Mouse (Mus musculus) urinary bladder, postnatal 10 days (tissue): ENCODE data around the gene Ap1m1.

ENCODE experiments used
- DNase-seq: peaks from one replicate; pipeline ENCODE4 v3.0.0; 2022; ENCODE audit warnings: low spot score

The Ap1m1 gene

GRCm38 (mm10) chr8:72295679-72296078, 55.9 kb downstream of the Ap1m1 start:
- DNase-seq, result no peak

- no peak for DNase-seq
Observed at GRCm38 (mm10) chr8:72296561-72296960, 56.7 kb downstream of the Ap1m1 start.

- DNase-seq, result no peak
Observed at GRCm38 (mm10) chr8:72298928-72299327, 59.1 kb downstream of the Ap1m1 start.

- no peak for DNase-seq
Observed at GRCm38 (mm10) chr8:72300654-72301400, 61.0 kb downstream of the Ap1m1 start.

GRCm38 (mm10) chr8:72301497-72301896, 61.7 kb downstream of the Ap1m1 start:
- DNase-seq, result no peak

GRCm38 (mm10) chr8:72302986-72303612, 63.3 kb downstream of the Ap1m1 start:
- DNase-seq, result no peak

- DNase-seq, result no peak
Observed at GRCm38 (mm10) chr8:72303633-72304032, 63.8 kb downstream of the Ap1m1 start.

- DNase-seq, result no peak
Observed at GRCm38 (mm10) chr8:72305210-72305905, 65.5 kb downstream of the Ap1m1 start, which contains the start of gene Gm10282. Gene Gm10282 (minus strand): TSS chr8:72305260.

- no peak for DNase-seq
Observed at GRCm38 (mm10) chr8:72306913-72307312, 67.1 kb downstream of the Ap1m1 start.
